Mouse (Mus musculus): ENCODE measurements at regions not wholly inside any gene's neighbourhood (a gene's known extent, or its start where the extent isn't known, plus 50 kb on each side); places are given as distances from the start of the nearest gene placed in this dataset.
"Not testable (repeated sequence)": the region's sequence is repeated elsewhere in the genome, so short reads cannot be mapped to it uniquely, and the experiment has no call there.

GRCm38 (mm10) chr9:33050789-33051188 is 414.8 kb downstream of the Ets1 start:
- no peak for DNase-seq

GRCm38 (mm10) chr9:33060636-33061264 is 424.7 kb downstream of the Ets1 start:
- no peak for DNase-seq

- DNase-seq, result no peak
These were observed 426.5 kb downstream of the Ets1 start for GRCm38 (mm10) chr9:33062476-33062875.

GRCm38 (mm10) chr9:33065331-33065730 is 429.3 kb downstream of the Ets1 start:
- no peak for DNase-seq

GRCm38 (mm10) chr9:33067521-33067920 is 431.5 kb downstream of the Ets1 start:
- no peak for DNase-seq

GRCm38 (mm10) chr9:33070116-33070515 is 434.1 kb downstream of the Ets1 start:
- DNase-seq, result no peak

GRCm38 (mm10) chr9:33080271-33080670 is 444.2 kb downstream of the Ets1 start:
- DNase-seq, result no peak

GRCm38 (mm10) chr9:33080774-33081173 is 444.8 kb downstream of the Ets1 start:
- peak; percentile 12 for DNase-seq

GRCm38 (mm10) chr9:33089977-33090376 is 454.0 kb downstream of the Ets1 start:
- DNase-seq, result no peak

- DNase-seq, result no peak
These were observed 455.6 kb downstream of the Ets1 start for GRCm38 (mm10) chr9:33091664-33092063.

- peak; percentile 47 for DNase-seq
These were observed 459.6 kb downstream of the Ets1 start for GRCm38 (mm10) chr9:33095654-33096053.

GRCm38 (mm10) chr9:33101206-33101605 is 465.2 kb downstream of the Ets1 start:
- peak; percentile 63 for DNase-seq

GRCm38 (mm10) chr9:33104623-33105074 is 468.6 kb downstream of the Ets1 start:
- no peak for DNase-seq

GRCm38 (mm10) chr9:33123841-33124240 is 487.8 kb downstream of the Ets1 start:
- no peak for DNase-seq

GRCm38 (mm10) chr9:33152186-33152585 is 516.2 kb downstream of the Ets1 start:
- DNase-seq, result peak; percentile 69

GRCm38 (mm10) chr9:33168159-33168558 is 532.1 kb downstream of the Ets1 start:
- DNase-seq, result no peak

- DNase-seq, result not testable (repeated sequence)
These were observed 533.1 kb downstream of the Ets1 start for GRCm38 (mm10) chr9:33169093-33169492.

GRCm38 (mm10) chr9:33180066-33180465 is 544.0 kb downstream of the Ets1 start:
- no peak for DNase-seq

- no peak for DNase-seq
These were observed 551.2 kb downstream of the Ets1 start for GRCm38 (mm10) chr9:33187187-33187586.

GRCm38 (mm10) chr9:33209083-33209482 is 573.1 kb downstream of the Ets1 start:
- DNase-seq, result no peak

GRCm38 (mm10) chr9:33214523-33214922 is 578.5 kb downstream of the Ets1 start:
- no peak for DNase-seq

GRCm38 (mm10) chr9:33220981-33221380 is 585.0 kb downstream of the Ets1 start:
- DNase-seq, result no peak

GRCm38 (mm10) chr9:33222066-33222805 is 586.2 kb downstream of the Ets1 start:
- no peak for DNase-seq

GRCm38 (mm10) chr9:33233699-33234131 is 597.7 kb downstream of the Ets1 start:
- no peak for DNase-seq

All from kidney, adult 11 months (tissue).